Mouse (Mus musculus) CH12.LX (cell line): ENCODE results near the gene Ttc38.

Experiments used
- CTCF ChIP-seq, 2 experiments: IDR thresholded peaks in 1 of 2; conservative IDR thresholded peaks in 1 of 2; 2 replicates each; pipeline ENCODE4 v1.5.1; 2011 to 2012; ENCODE audit warnings: low read depth in 2 of 2, low read length in 2 of 2, improper control_type of control experiment in 1 of 2, inconsistent platforms in 1 of 2, mild to moderate bottlenecking in 1 of 2, moderate library complexity in 1 of 2
- EP300 ChIP-seq: IDR thresholded peaks from 2 replicates; pipeline ENCODE4 v1.6.1; 2011; ENCODE audit warnings: low read length, improper control_type of control experiment
- JUN ChIP-seq: IDR thresholded peaks from 2 replicates; pipeline ENCODE4 v1.6.1; 2011; ENCODE audit warnings: low read depth, mild to moderate bottlenecking, low read length, improper control_type of control experiment, moderate library complexity; ENCODE audit not compliant: insufficient read depth
- KAT2A ChIP-seq: IDR thresholded peaks from 2 replicates; pipeline ENCODE4 v1.6.1; 2012; ENCODE audit warnings: low read length, improper control_type of control experiment, inconsistent platforms; ENCODE audit not compliant: insufficient replicate concordance
- MAFK ChIP-seq: IDR thresholded peaks from 2 replicates; pipeline ENCODE4 v1.6.1; 2011; ENCODE audit warnings: low read length, improper control_type of control experiment; ENCODE audit not compliant: insufficient replicate concordance
- MEF2A ChIP-seq: IDR thresholded peaks from 2 replicates; pipeline ENCODE4 v1.6.1; 2014; ENCODE audit warnings: low read depth, mild to moderate bottlenecking, inconsistent platforms, low read length, improper control_type of control experiment, borderline replicate concordance
- POLR2A ChIP-seq: IDR thresholded peaks from 2 replicates; pipeline ENCODE4 v1.6.1; 2011; ENCODE audit warnings: low read depth, mild to moderate bottlenecking, improper control_type of control experiment, low read length
- POLR2AphosphoS2 ChIP-seq: IDR thresholded peaks from 2 replicates; pipeline ENCODE4 v1.6.1; 2011; ENCODE audit warnings: low read depth, low read length, improper control_type of control experiment
- RAD21 ChIP-seq: IDR thresholded peaks from 2 replicates; pipeline ENCODE4 v1.6.1; 2011; ENCODE audit warnings: low read depth, mild to moderate bottlenecking, low read length, improper control_type of control experiment, moderate library complexity
- TCF12 ChIP-seq: IDR thresholded peaks from 2 replicates; pipeline ENCODE4 v1.6.1; 2014; ENCODE audit warnings: low read depth, mild to moderate bottlenecking, inconsistent platforms, low read length, improper control_type of control experiment
- UBTF ChIP-seq: IDR thresholded peaks from 2 replicates; pipeline ENCODE4 v1.6.1; 2012; ENCODE audit warnings: low read depth, mild to moderate bottlenecking, inconsistent platforms, low read length, improper control_type of control experiment, moderate library complexity
- ZC3H11A ChIP-seq: IDR thresholded peaks from 2 replicates; pipeline ENCODE4 v1.6.1; 2012; ENCODE audit warnings: low read depth, mild to moderate bottlenecking, inconsistent platforms, low read length, improper control_type of control experiment
- ZNF384 ChIP-seq: IDR thresholded peaks from 2 replicates; pipeline ENCODE4 v1.6.1; 2012; ENCODE audit warnings: low read depth, low read length, improper control_type of control experiment, inconsistent platforms

GRCm38 (mm10) chr15:85809091-85809490, 23.0 kb upstream of the Ttc38 start:
- no peak for TF ChIP-seq ZNF384
- no peak for TF ChIP-seq KAT2A
- no peak for TF ChIP-seq ZC3H11A
- TF ChIP-seq CTCF (conservative IDR thresholded peaks at IDR 0.05 in 1 of 2, IDR thresholded peaks at IDR 0.05 in 1 of 2; ENCODE audit: low read depth in 2 of 2, low read length in 2 of 2), result no peak
- no peak for TF ChIP-seq EP300
- TF ChIP-seq POLR2AphosphoS2, result no peak
- TF ChIP-seq UBTF, result no peak
- TF ChIP-seq MEF2A, result no peak
- no peak for TF ChIP-seq POLR2A
- no peak for TF ChIP-seq JUN
- TF ChIP-seq TCF12, result no peak
- TF ChIP-seq MAFK, result no peak
- TF ChIP-seq RAD21, result no peak
